Mouse (Mus musculus): ENCODE measurements around the gene Gm12248. TPM values are rescaled to one million over a fixed set of nuclear protein-coding genes. Genes with fewer than 3 reads are reported as not detected.

The Gm12248 gene
- 1 to 10 TPM in 1 of 2 experiments, not detected in 1; 1.0 TPM for total RNA-seq (2021)
- long read RNA-seq, experiment 1, result 0 reads
- long read RNA-seq, experiment 2, result 0 reads

- peak; percentile 68 to 74 for DNase-seq
These were observed at the start of gene Gm12248 for GRCm38 (mm10) chr11:58093021-58093528. Gene Gm12248 (minus strand): TSS chr11:58093134.

DNA sequence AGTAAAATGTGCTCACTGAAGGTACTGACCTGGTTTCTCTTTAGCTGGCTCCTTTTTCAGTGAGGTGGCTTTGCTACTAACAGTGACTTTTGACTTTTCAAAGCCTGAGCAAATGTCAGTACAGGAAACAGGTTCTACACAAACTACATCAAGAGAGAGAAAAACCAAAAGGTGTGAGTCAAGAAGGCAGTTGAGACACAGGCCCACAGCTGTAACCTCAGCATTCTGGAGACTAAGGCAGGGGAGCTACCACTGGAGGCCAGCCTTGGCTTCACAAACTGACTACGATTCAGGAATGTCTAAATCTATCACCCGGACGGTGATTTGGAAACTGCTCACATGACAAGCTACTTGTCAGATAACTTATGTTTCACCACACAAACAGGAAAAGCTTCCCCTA, 46.5 kb upstream of the Gm12248 start:
- no peak for DNase-seq

GRCm38 (mm10) chr11:58138821-58139220, 45.9 kb upstream of the Gm12248 start:
- no peak for DNase-seq

DNA sequence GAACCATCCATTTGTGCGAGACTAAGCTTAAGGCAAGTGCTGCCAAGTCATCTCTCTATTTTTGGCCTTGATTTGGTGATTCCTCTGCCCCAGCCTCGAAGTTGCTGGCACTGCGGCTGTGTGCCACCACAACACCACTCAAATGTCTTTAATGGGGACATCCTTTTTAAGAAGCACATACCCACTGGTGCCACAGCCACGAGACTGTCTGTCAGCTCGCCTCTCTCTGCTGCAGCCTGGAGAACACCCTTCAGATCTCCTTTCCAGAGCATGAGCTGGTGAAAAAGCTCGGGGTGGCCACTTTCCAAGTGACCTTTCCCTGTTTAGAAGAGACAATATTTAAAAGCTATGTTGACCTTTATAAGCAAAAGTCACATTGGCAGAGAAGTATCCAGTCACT, 43.7 kb upstream of the Gm12248 start:
- DNase-seq, result peak; percentile 48 to 56

- DNase-seq, result no peak
These were observed 42.4 kb upstream of the Gm12248 start for GRCm38 (mm10) chr11:58135296-58135695.

DNA sequence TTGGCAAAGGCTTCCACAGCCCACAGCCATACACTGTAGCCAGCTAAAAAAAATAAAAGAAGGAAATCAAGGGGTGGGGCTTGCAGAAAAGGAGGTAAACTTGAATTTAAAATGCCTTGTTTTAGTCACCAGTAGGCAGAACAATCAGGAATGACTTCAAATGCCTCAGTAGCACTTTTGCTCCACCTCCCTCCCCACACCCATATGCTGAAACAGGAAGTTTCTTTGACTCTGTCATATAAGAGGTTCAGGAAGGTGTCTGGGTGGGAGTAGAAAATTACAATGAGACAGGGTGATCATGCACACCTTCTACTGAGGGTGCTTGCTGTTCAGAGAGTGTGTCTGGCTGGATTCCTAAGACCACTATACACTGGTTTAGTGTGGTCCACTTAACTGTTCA, 41.9 kb upstream of the Gm12248 start:
- no peak for DNase-seq

DNA sequence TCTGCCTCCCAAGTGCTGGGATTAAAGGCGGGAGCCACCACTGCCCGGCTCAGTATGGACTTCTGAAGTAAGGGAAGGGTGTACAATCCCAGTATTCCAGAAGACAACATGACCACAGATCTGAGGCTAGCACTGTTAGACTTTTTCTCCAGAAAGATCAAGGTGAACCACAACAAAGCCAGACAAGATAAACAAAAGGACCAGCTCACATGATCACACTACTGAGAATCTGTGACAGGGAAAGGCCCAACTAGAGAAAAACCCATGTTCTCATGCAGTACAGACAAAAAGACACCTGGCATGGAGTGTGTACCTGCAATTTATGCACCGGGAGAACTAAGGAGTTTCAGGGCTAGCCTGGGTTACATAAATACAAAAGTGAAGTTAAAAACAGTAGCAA, 39.1 kb upstream of the Gm12248 start:
- DNase-seq, result no peak

DNA sequence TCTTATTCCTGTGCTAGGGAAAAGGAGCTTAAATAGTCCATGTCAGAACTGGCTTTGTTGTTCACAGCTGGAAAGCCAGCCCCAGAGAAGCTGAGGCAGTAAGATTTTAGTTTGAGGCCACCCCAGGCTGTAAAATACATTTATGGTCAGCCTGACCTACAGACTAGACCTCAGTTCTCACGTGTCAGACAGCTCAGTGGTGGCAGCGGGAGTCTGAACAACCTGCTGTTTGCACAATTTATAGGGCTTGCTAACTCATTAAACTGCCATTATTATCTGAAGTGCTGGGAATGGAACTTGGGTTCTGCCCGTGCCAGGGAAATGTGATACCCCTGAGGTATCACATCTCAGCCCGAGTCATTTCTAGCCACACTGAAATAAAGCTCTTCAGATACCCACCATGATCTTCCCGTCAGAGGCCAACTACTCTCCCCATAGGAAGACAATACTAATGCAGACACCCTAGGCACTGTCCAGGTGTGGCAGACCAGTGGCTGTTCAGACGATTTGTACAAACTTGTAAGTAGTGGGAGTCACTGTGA, 36.4 kb upstream of the Gm12248 start:
- no peak for DNase-seq

- DNase-seq, result no peak
These were observed 34.6 kb upstream of the Gm12248 start for GRCm38 (mm10) chr11:58127544-58127943.

GRCm38 (mm10) chr11:58126397-58127160, 33.6 kb upstream of the Gm12248 start:
- DNase-seq, result peak; percentile 90 to 92

GRCm38 (mm10) chr11:58125021-58125420, 32.1 kb upstream of the Gm12248 start:
- peak in 1 of 2 experiments; percentile 18 for DNase-seq

DNA sequence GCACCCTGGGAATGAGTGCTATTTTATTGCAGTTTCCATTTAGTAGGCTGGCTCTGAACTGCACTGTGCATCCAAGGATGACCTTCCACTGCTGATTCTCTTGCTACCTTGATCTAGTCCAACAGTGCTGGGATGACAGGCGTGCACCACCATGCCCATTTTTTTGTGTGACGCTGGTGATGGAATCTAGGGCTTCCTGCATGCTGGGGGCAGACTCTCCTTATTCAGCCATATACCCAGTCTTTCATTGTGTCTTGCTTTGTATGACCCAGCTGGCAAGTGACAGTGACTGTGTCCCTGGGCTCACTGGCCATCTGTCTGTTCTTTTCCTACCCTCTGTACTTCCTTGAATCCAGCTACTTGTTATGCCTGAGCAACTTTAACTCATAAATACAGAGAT, 30.8 kb upstream of the Gm12248 start:
- DNase-seq, result no peak

- DNase-seq, result peak; percentile 17 to 54
These were observed 28.4 kb upstream of the Gm12248 start for GRCm38 (mm10) chr11:58121351-58121750.

GRCm38 (mm10) chr11:58120655-58121054, 27.7 kb upstream of the Gm12248 start:
- DNase-seq, result no peak

GRCm38 (mm10) chr11:58117044-58117652, 24.2 kb upstream of the Gm12248 start:
- DNase-seq, result peak; percentile 32 to 44

DNA sequence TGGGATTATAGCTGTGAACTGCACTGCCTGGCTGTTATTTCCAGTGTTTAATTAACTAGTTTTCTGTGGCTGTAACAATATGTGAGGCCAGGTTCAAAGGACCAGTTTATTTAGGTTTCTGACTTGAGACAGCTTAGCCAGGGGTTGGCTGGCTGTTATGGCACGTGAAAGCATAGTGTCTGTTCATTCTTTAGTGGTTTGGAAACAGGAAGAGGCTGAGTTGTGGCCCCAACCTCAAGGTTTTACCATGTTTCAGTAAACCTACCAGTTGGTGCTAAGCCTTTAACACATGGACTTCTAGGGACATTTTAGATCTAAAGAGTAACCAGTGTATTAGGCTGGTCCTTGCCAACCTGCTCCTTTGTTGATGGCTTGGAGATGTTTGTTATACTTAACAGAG, 23.6 kb upstream of the Gm12248 start:
- no peak for DNase-seq

GRCm38 (mm10) chr11:58107664-58108337, 14.9 kb upstream of the Gm12248 start:
- no peak for DNase-seq

- DNase-seq, result no peak
These were observed 14.1 kb upstream of the Gm12248 start for GRCm38 (mm10) chr11:58107009-58107408.

GRCm38 (mm10) chr11:58104351-58104791, 11.4 kb upstream of the Gm12248 start:
- peak in 1 of 2 experiments; percentile 46 for DNase-seq

- peak; percentile 99 to 100 for DNase-seq
These were observed 10.9 kb upstream of the Gm12248 start, which contains the start of gene Cnot8 for GRCm38 (mm10) chr11:58103697-58104306. Gene Cnot8 (plus strand): TSS chr11:58104153.

- peak; percentile 15 to 19 for DNase-seq
These were observed 10.4 kb upstream of the Gm12248 start for GRCm38 (mm10) chr11:58103344-58103653.
